Comparison of ENCODE assay signal across 9 mouse cellular contexts in genomic region chr4:56088701-56089100, GRCm38 (mm10).
A peak's percentile ranks its signal among the peaks of the same experiment; 100 is the strongest.
DNase-seq lines count a peak whose midpoint lies in the region; ATAC-seq and TF ChIP-seq lines count a peak whose summit lies in the region.
"Had no signal": no experiment of that assay in that cellular context is flagged by ENCODE, and none has a peak within 500 bp of the region (broad histone marks: within the 10 kb centered on the region; RNA-seq: fewer than 3 reads in every experiment).

No protein-coding gene starts in this region.

- intact Hi-C loops in left cerebral cortex, adult 2 months (cut with DNase I): no loop called here

- H3K27ac ChIP-seq in left cerebral cortex, adult 2 months: no peak overlapping the region
- peak overlapping the region; percentile 44; the same call in 1 of the 2 replicates for H3K27ac ChIP-seq in forebrain, embryonic 16.5 days (ENCODE audit: low read length)
- H3K27ac ChIP-seq: kidney, postnatal 0 days had no signal

- TF ChIP-seq CTCF in left cerebral cortex, adult 2 months (IDR thresholded peaks at IDR 0.05): no peak

- 30% methylated on average over 4 of the region's 4 CpGs for WGBS in forebrain, embryonic 16.5 days

- DNase-seq in left cerebral cortex, adult 18-20 months (ENCODE audit: low spot score in 2 of 2): peak; percentile 5 to 30
- DNase-seq in left cerebral cortex, adult 2 months (ENCODE audit: extremely low spot score in 1 of 2, low spot score in 2 of 2): no peak
- DNase-seq in layer of hippocampus, postnatal 36 days: peak; percentile 69 to 76
- peak; percentile 48 for DNase-seq in right cerebral cortex, postnatal 25 days
- no peak for DNase-seq in gastrocnemius, adult 18-20 months (ENCODE audit: low spot score)
- DNase-seq in lung, postnatal 36 days: no peak
- no peak for DNase-seq in gastrocnemius, adult 8-10 months (ENCODE audit: low spot score in 2 of 2)

- peaks cover 26% of the 10 kb centered on the region for H3K4me1 ChIP-seq in forebrain, embryonic 16.5 days (replicated peaks; ENCODE audit: control insufficient read depth, insufficient read depth, low read length)

- H3K36me3 ChIP-seq in forebrain, embryonic 16.5 days (ENCODE audit: control insufficient read depth, insufficient read depth): no peaks in the 10 kb centered on the region

- ATAC-seq in forebrain, embryonic 16.5 days: peak; percentile 97

- H3K27me3 ChIP-seq in forebrain, embryonic 16.5 days (replicated peaks; ENCODE audit: control insufficient read depth, insufficient read depth, low read length): no peaks in the 10 kb centered on the region

- no peaks in the 10 kb centered on the region for H3K9me3 ChIP-seq in forebrain, embryonic 16.5 days (ENCODE audit: control insufficient read depth, low read length)

- no peak overlapping the region for H3K4me2 ChIP-seq in forebrain, embryonic 16.5 days (ENCODE audit: low read length)

- H3K4me3 ChIP-seq in left cerebral cortex, adult 2 months: no peak overlapping the region
- H3K4me3 ChIP-seq in forebrain, embryonic 16.5 days (replicated peaks; ENCODE audit: low read length): no peak overlapping the region

- no peak overlapping the region for H3K9ac ChIP-seq in forebrain, embryonic 16.5 days (replicated peaks; ENCODE audit: low read depth, low read length)

Comparison
In these comparisons a context has a peak if more than half of its experiments do, and no peak if none do; other contexts are left out.
1. DNase-seq: peak in left cerebral cortex, adult 18-20 months (2 of 2), layer of hippocampus, postnatal 36 days (2 of 2) and right cerebral cortex, postnatal 25 days (single experiment); none in left cerebral cortex, adult 2 months (0 of 2), gastrocnemius, adult 18-20 months (single experiment), lung, postnatal 36 days (single experiment) and gastrocnemius, adult 8-10 months (0 of 2).